Mouse (Mus musculus): ENCODE measurements around the gene Palm2.
A peak's percentile ranks its signal among the peaks of the same experiment; 100 is the strongest.

The Palm2 gene

DNA sequence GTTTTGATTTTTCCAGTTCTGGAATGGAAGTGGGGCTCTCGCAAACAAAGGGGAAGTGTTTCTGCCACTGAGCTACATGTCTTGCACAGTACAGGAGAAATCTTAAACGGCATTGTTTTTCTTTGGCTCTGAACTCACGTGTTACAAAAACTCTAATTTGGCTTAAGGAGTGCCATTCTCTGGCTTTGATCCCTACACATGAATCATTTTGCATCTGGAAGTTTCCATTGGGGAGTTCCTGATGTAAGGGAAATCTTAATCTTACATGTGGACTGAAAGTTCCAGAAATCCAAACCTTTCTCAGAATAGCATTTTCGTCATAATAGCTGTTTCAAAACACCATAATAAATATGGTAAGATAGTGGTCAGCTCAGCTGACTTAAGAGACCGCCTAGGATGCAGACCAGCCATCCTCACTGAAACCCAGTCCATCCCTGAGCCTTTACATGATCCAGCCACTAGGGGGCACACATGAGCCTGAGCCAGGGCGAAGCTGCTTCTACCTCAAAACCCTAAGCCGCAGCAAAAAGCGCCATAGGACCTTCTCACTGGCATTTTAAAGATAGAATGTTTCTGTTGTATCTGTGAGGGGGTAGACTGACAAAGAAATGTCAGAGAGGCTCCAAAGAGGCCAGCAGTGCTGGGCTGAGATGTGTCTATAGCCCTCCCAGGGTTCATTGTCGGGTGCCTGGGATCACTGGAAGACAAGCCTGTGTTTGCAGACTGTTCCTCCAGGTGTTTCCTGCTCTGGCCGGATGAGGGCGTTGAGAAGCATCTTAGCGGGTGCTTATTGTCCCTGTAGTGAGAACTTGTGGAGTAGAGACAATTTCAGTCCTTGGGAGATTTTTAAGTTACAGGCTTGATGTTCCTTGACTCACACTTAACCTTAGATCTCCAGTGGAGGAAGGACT is 239.2 kb downstream of the Palm2 start:
- peak; percentile 77 for DNase-seq

- peak; percentile 17 for DNase-seq
Observed at GRCm38 (mm10) chr4:57674351-57674750, 240.3 kb downstream of the Palm2 start.

DNA sequence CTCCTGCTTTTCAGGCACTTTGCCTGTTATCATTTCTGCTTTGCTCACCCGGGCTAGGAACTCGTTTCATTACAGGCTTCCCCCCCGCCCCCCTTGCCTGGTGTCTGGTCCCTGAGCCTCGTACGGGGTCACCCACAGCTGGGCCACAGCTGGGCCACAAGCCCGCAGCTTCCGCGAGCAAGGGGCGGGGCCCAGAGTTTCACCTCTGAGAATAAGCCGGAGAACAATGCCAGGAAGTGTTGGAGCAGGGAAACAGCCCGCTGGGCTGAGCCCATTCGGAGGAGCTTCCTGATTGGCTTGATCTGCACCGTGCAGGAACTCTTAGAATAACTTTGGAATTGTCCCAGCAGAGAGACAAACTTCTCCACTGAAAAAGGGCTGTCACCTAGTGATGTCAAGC is 241.3 kb downstream of the Palm2 start:
- DNase-seq, result peak; percentile 51

DNA sequence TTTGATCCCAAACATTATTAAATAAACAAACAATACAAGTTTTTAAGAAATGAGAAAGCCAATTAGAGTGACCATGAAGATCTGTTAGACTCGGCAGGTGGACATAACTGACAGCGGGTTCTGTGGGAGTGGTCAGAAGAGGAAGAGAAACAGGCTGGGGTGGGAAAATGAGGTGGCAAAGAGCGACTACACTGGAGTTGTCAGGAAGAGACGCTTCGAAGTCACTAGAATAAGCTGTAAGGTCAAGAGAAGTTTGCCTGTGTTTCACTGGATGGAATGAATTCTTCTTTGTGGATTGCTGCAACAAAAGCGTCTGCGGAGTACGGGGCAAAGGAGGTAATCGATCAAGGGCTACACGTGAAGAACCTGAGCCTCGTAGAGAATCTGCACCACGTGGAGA is 243.9 kb downstream of the Palm2 start:
- DNase-seq, result no peak

DNA sequence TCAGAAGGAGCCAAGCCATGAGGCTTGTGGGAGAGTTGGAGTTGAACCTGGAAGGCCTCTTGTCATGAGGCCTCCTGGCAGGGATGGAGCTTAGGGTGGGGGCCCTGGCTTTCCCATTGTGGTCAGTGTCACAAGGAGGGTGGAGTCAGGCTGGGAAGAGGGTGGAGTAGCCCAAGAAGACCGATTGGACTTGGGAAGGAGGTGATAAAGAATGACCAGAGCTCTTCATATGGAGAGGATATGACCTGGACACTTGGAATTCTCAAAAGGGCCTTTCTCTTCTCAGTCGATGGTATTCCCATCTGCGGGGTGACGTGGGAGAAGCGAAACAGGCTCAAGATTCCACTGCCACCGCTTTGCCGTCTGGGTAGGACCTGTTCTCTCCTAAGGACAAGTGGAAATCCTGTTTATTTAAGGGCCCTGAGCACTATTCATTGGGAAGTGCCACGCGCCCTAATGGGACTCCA is 245.0 kb downstream of the Palm2 start:
- DNase-seq, result no peak

DNA sequence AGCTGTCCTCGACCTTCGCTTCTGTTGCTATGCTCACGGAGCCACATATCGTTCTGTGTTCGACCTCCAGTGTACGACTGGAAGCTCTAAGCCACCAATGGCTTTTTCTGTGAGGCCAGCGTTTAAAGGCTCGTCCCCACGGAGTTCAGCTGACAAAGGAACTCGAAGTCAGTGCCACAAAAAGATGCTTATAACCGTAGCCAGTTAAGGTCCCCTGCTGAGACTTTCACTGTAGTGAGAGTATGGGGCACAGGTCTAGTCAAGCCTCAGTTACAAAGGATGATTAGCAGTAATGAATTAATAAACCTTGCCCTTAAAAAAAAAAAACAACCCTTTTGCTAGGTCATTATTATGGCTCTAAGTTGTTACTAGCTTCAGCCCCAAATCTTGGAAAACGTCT is 246.1 kb downstream of the Palm2 start:
- DNase-seq, result no peak

- DNase-seq, result no peak
Observed at GRCm38 (mm10) chr4:57681511-57681910, 247.5 kb downstream of the Palm2 start.

GRCm38 (mm10) chr4:57682341-57682740 is 248.3 kb downstream of the Palm2 start:
- DNase-seq, result no peak

DNA sequence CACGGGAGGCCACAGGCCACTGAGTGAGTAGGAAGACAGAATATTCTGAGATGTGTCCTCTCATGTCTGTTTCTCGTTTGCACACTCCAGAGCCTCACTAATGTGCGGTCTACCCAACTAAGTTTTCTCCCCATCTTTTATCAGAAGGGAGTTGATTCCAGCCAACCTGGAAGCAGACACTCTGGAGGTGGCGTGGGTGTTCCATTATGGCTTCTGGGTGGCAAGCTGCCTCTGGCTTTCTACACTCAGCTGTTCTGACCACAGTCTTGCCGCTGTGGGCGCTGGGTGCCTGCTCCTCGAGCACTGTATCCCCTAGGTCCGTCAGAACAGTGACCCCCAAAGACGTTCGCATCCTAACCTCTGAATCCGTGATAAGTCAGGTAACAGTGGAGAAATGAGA is 248.9 kb downstream of the Palm2 start:
- DNase-seq, result no peak

DNA sequence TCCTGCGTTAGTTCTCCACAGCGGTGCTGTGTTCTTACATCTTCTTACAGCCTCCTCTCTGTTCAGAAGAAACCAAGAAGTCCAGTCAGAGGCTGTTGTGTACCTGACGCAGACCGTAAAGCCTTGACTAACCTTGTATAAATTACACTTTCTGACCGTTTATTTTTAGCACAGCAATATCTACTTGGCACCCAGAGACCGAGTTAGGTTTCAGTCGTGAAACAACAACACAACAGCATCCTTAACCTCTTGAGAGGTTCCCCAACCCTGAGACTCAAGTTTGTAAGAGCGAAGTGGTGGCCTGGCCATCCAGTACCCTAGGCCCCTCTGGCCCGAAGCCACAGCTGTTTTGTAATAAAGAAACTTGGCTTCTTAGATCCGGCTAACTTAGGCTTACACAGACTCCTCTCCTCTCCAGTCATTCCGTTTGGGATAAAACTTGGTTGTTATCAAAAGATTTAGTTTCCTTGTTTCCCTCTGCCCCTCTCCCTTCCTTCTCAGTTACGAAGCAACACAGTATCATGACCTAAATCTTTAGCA is 250.7 kb downstream of the Palm2 start:
- DNase-seq, result no peak

DNA sequence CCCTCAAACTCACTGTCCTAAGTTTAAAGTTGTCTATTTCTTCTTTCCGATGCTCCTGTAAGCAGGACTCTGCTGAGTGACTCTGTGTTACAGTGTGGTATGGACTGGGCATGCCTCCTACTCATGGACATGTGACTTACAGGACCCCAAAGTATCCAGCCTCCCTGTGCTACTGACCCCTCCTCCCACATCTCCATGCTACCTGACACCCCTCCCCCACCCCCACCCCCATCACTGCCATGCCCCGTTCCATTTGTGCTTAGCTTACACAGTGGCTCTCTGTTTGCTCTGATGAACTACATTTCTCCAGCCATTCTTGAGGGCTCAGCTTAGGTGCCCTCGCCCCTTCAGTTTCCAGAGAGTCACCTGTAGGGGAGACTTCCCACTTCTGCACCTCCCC is 252.7 kb downstream of the Palm2 start:
- DNase-seq, result no peak

DNA sequence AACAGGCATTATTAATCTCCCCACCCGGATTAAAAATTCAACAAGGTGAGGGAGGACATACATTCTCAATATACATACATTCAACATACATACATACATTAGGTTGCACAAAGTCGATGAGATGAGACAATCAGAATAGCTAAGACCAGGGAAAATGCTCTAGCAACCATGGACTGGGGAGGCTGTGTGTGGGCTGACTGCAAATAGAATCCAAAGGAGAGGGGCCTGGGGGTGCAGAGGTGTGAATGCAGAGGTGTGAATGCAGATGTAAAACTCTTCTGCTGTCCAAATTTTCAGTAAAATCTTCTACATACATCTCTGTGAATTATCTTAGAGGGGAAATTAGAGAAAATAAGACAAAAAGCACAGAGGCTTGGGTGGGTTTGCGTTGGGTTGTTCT is 253.5 kb downstream of the Palm2 start:
- no peak for DNase-seq

DNA sequence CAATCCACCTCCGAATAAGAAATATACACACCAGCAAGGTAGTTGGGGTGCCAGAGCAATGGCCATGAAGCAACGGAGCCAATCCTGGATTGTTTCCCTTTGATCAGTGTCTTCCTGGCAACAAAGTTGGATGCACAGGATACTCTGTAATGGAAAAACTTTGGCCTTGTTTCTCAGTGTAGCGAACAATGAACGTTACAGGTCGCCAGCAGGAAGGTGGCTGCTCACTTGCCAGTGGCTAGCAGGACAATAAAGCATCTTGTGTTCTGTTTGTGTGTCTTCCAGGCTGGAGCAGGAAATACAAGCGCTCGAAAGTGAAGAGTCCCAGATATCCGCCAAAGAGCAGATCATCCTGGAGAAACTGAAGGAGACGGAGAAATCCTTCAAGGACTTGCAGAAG is 254.1 kb downstream of the Palm2 start:
- DNase-seq, result no peak

DNA sequence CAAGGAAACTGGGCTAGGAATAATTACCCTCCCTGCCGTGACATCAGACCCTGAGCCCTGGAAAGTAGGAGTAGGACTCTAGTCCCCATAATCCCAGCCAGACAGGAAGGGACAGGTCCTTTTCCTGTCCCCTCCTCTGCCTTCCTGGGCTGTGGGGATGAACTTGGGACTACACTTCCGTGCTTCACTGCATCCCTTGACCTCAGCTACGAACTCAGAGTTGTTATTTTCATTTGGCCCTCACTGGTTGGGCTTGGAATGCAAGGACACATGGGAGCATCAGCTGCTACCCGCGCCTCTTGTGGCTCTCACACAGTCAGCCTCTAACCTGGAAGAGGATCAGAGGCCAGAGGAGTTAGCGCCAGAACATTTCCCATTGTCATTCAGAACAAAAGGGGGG is 256.0 kb downstream of the Palm2 start:
- DNase-seq, result no peak

GRCm38 (mm10) chr4:57690805-57691204 is 256.8 kb downstream of the Palm2 start:
- no peak for DNase-seq

GRCm38 (mm10) chr4:57694356-57695136 is 260.5 kb downstream of the Palm2 start:
- DNase-seq, result no peak

GRCm38 (mm10) chr4:57696955-57697354 is 262.9 kb downstream of the Palm2 start:
- DNase-seq, result no peak

DNA sequence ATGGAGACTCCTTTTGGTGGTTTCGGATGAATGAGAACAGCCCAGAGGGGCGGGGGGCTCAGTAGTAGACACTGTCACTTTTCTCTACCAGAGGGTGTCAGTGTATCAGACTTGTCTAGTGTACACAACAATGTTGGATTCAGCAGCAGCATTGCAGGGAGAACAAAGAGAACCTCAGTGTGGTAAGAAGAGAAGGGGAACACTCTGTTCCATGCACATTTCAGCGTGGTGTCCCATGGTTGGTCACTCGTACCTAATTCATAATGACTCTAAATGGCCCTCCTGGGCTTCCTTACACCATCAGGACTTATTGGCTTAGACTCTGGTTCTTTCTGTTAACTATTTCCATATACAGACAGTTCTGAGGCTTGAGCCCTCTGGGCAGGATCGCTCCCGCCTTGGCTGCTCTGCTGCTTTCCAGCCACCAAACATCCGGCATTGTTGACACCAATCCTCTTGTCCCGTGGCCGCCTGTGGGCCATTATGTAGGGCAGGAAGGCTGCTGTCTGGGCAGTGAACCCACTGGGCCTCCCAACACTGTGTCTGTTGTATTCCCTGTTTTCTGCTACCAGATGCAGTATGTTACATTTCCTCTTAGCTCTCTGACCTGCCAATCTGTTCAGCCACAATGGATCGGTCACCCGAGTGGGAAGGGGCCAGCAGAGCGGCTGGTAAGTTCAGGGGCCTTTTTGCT is 264.0 kb downstream of the Palm2 start:
- DNase-seq, result no peak

DNA sequence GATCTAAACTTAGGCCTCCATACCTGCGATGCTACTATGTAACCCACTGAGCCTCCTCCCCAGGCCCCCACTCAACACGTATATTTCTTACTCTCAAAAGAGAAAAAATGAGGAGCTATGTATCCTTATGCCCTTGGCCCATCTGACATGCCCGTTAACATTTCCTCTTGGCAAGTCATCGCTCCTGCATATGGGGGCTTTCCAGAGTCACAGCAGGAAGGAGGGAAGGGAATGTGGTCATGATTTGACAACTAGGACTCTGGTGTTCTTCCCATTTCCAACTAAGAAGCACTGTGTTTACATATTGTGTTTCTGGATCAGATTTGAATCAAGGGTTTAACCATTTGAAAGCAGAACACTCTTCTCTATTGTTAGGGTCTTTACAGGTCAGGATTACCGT is 267.5 kb downstream of the Palm2 start:
- no peak for DNase-seq

GRCm38 (mm10) chr4:57703574-57704470 is 269.8 kb downstream of the Palm2 start:
- no peak for DNase-seq

DNA sequence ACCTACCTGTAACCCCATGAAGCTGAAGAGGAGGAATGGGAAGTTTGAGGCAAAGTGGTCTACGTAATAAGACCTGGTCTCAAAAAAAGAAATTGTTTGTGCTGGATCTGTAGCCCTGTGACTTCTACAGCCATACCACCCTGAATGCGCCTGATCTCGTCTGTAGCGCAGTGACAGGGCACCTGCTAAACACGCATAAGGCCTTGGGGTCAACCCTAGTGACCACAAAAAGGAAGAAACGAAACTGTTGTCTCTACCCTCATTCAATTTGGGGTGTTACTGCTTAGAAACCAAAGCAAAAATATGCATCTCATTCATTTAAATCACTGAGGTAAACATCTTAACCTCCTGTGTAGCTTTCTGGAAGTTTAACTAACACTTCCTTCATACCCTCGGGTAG is 270.5 kb downstream of the Palm2 start:
- DNase-seq, result no peak

- no peak for DNase-seq
Observed at GRCm38 (mm10) chr4:57715849-57716248, 281.8 kb downstream of the Palm2 start.
